Mouse (Mus musculus) MEL (cell line): ENCODE data around the gene Stc2. TPM values are rescaled to one million over a fixed set of nuclear protein-coding genes. Genes with fewer than 3 reads are reported as not detected.
A peak's percentile ranks its signal among the peaks of the same experiment; 100 is the strongest.

Experiments
- DNase-seq: peaks from one replicate; pipeline ENCODE4 v3.0.0; 2011; ENCODE audit warnings: low read depth, low spot score
- H3K27ac ChIP-seq: 2 replicates; pipeline ENCODE4 v1.5.1; 2012; ENCODE audit warnings: low read depth, mild to moderate bottlenecking, control low read depth, low read length, moderate library complexity; ENCODE audit not compliant: control insufficient read depth
- H3K27me3 ChIP-seq, 2 experiments: fragments of 150-350 bp in 1 of 2; sonication (generic) in 1 of 2; 2 replicates each; pipeline ENCODE4 v1.6.1; 2012; ENCODE audit warnings: low read length in 2 of 2, mild to moderate bottlenecking in 2 of 2, improper control_type of control experiment in 1 of 2, moderate library complexity in 1 of 2; ENCODE audit not compliant: insufficient read depth in 2 of 2, control insufficient read depth in 1 of 2
- H3K36me3 ChIP-seq, 2 experiments: 2 replicates each; pipeline ENCODE4 v1.6.1; 2012 to 2014; ENCODE audit warnings: low read length in 2 of 2, improper control_type of control experiment in 1 of 2, inconsistent platforms in 1 of 2, mild to moderate bottlenecking in 1 of 2; ENCODE audit not compliant: insufficient read depth in 2 of 2, control insufficient read depth in 1 of 2
- H3K4me1 ChIP-seq, 2 experiments: fragments of 150-350 bp in 1 of 2; sonication (generic) in 1 of 2; 2 replicates each; pipeline ENCODE4 v1.6.1; 2012; ENCODE audit warnings: low read length in 2 of 2, improper control_type of control experiment in 1 of 2, mild to moderate bottlenecking in 1 of 2; ENCODE audit not compliant: insufficient read depth in 2 of 2, control insufficient read depth in 1 of 2
- H3K4me3 ChIP-seq, 2 experiments: fragments of 150-350 bp in 1 of 2; sonication (generic) in 1 of 2; 2 replicates each; pipeline ENCODE4 v1.5.1; 2012; ENCODE audit warnings: low read depth in 2 of 2, low read length in 2 of 2, mild to moderate bottlenecking in 2 of 2, moderate library complexity in 2 of 2, control low read depth in 1 of 2, improper control_type of control experiment in 1 of 2; ENCODE audit not compliant: control insufficient read depth in 1 of 2, insufficient read depth in 1 of 2
- H3K79me2 ChIP-seq: 2 replicates; pipeline ENCODE4 v1.6.1; 2012; ENCODE audit warnings: mild to moderate bottlenecking, low read length, moderate library complexity; ENCODE audit not compliant: control insufficient read depth, poor library complexity, insufficient read depth
- H3K9ac ChIP-seq: 2 replicates; pipeline ENCODE4 v1.6.1; 2012; ENCODE audit warnings: low read depth, mild to moderate bottlenecking, control low read depth, low read length, moderate library complexity; ENCODE audit not compliant: control insufficient read depth, poor library complexity, severe bottlenecking
- H3K9me3 ChIP-seq: fragments of 150-350 bp; sonication (generic); replicated peaks from 2 replicates; pipeline ENCODE4 v1.6.1; 2012; ENCODE audit warnings: mild to moderate bottlenecking, low read length, improper control_type of control experiment, moderate library complexity; ENCODE audit not compliant: insufficient read depth
- CHD2 ChIP-seq: IDR thresholded peaks from 2 replicates; pipeline ENCODE4 v1.6.1; 2011; ENCODE audit warnings: low read length, improper control_type of control experiment
- E2F4 ChIP-seq: IDR thresholded peaks from 2 replicates; pipeline ENCODE4 v1.6.1; 2011; ENCODE audit warnings: low read depth, low read length, improper control_type of control experiment, borderline replicate concordance
- EP300 ChIP-seq, 2 experiments: IDR thresholded peaks; 2 replicates each; pipeline ENCODE4 v1.6.1; 2011; ENCODE audit warnings: improper control_type of control experiment in 2 of 2, low read length in 2 of 2, low read depth in 1 of 2, mild to moderate bottlenecking in 1 of 2
- GABPA ChIP-seq: IDR thresholded peaks from 2 replicates; pipeline ENCODE4 v1.6.1; 2012; ENCODE audit warnings: low read depth, mild to moderate bottlenecking, inconsistent platforms, low read length, improper control_type of control experiment, moderate library complexity
- HCFC1 ChIP-seq: IDR thresholded peaks from 2 replicates; pipeline ENCODE4 v1.6.1; 2012; ENCODE audit warnings: low read depth, mild to moderate bottlenecking, inconsistent platforms, low read length, improper control_type of control experiment, moderate library complexity
- KAT2A ChIP-seq: conservative IDR thresholded peaks from 2 replicates; pipeline ENCODE4 v1.6.1; 2012; ENCODE audit warnings: low read depth, low read length, improper control_type of control experiment, inconsistent platforms
- MAX ChIP-seq: IDR thresholded peaks from 2 replicates; pipeline ENCODE4 v1.6.1; 2011; ENCODE audit warnings: low read length, improper control_type of control experiment
- MXI1 ChIP-seq: IDR thresholded peaks from 2 replicates; pipeline ENCODE4 v1.6.1; 2011; ENCODE audit warnings: mild to moderate bottlenecking, low read depth, low read length, improper control_type of control experiment
- MYB ChIP-seq: IDR thresholded peaks from 2 replicates; pipeline ENCODE4 v1.6.1; 2011; ENCODE audit warnings: mild to moderate bottlenecking, low read depth, low read length, improper control_type of control experiment
- MYC ChIP-seq: IDR thresholded peaks from 2 replicates; pipeline ENCODE4 v1.6.1; 2011; ENCODE audit warnings: low read depth, mild to moderate bottlenecking, low read length, improper control_type of control experiment, moderate library complexity
- NELFE ChIP-seq: IDR thresholded peaks from 2 replicates; pipeline ENCODE4 v1.6.1; 2011; ENCODE audit warnings: low read depth, low read length, improper control_type of control experiment
- POLR2A ChIP-seq, 2 experiments: IDR thresholded peaks; 2 replicates each; pipeline ENCODE4 v1.6.1; 2011 to 2012; ENCODE audit warnings: low read length in 2 of 2, mild to moderate bottlenecking in 2 of 2, control low read depth in 1 of 2, improper control_type of control experiment in 1 of 2, low read depth in 1 of 2, moderate library complexity in 1 of 2; ENCODE audit not compliant: control insufficient read depth in 1 of 2, insufficient read depth in 1 of 2, poor library complexity in 1 of 2
- POLR2AphosphoS2 ChIP-seq: IDR thresholded peaks from 2 replicates; pipeline ENCODE4 v1.6.1; 2011; ENCODE audit warnings: low read length, improper control_type of control experiment
- POLR2AphosphoS5 ChIP-seq: IDR thresholded peaks from 2 replicates; pipeline ENCODE4 v1.6.1; 2012; ENCODE audit warnings: low read depth, borderline replicate concordance, mild to moderate bottlenecking, inconsistent platforms, low read length, moderate library complexity, mixed read lengths
- RCOR1 ChIP-seq: IDR thresholded peaks from 2 replicates; pipeline ENCODE4 v1.6.1; 2012; ENCODE audit warnings: low read depth, mild to moderate bottlenecking, inconsistent platforms, low read length, improper control_type of control experiment
- SIN3A ChIP-seq: IDR thresholded peaks from 2 replicates; pipeline ENCODE4 v1.6.1; 2012; ENCODE audit warnings: low read length, improper control_type of control experiment, inconsistent platforms
- SMC3 ChIP-seq: IDR thresholded peaks from 2 replicates; pipeline ENCODE4 v1.6.1; 2011; ENCODE audit warnings: low read depth, low read length, improper control_type of control experiment
- TBP ChIP-seq: IDR thresholded peaks from 2 replicates; pipeline ENCODE4 v1.8.0; 2011; ENCODE audit warnings: low read depth, low read length, improper control_type of control experiment
- TCF12 ChIP-seq: IDR thresholded peaks from 2 replicates; pipeline ENCODE4 v1.6.1; 2014; ENCODE audit warnings: low read depth, mild to moderate bottlenecking, inconsistent platforms, low read length, improper control_type of control experiment, moderate library complexity
- USF1 ChIP-seq: IDR thresholded peaks from 2 replicates; pipeline ENCODE4 v1.6.1; 2014; ENCODE audit warnings: low read depth, mild to moderate bottlenecking, inconsistent platforms, low read length, improper control_type of control experiment, moderate library complexity
- ZMIZ1 ChIP-seq: IDR thresholded peaks from 2 replicates; pipeline ENCODE4 v1.6.1; 2012; ENCODE audit warnings: low read depth, mild to moderate bottlenecking, inconsistent platforms, low read length, improper control_type of control experiment, moderate library complexity
- polyA plus RNA-seq, 2 experiments: library from polyadenylated mRNA; stranded (reverse) in 1 of 2; unstranded in 1 of 2; fragments of >175 nt in 1 of 2; fragments of >200 nt in 1 of 2; gene quantifications; 2 replicates each; pipeline versions ENCODE4 v1.2.1 to v1.2.4; 2012; ENCODE audit warnings: low replicate concordance in 2 of 2, low read depth in 1 of 2; ENCODE audit not compliant: insufficient read length in 2 of 2, insufficient read depth in 1 of 2, missing spikeins in 1 of 2
- total RNA-seq: library from RNA; depleted of rRNA; stranded (reverse); fragments of 300-350 nt; gene quantifications from 2 replicates; pipeline ENCODE4 v1.2.3, GENCODE M21; 2012; rRNA removed

Stc2 gene
- 20.3 and 41.1 TPM in 2 replicates for total RNA-seq
- 10 to 100 TPM in 1 of 2 experiments, not detected in 1; 32.5 TPM for polyA plus RNA-seq

GRCm38 (mm10) chr11:31369648-31370286 lies at the start of gene Stc2:
Gene Stc2, minus strand, starts transcription at chr11:31370074.
- DNase-seq = peak; percentile 98
- Histone ChIP-seq H3K79me2 (peaks cover 31% of the 10 kb centered on the region), H3K36me3 (peaks cover 26 to 31% of the 10 kb centered on the region in 2 experiments), H3K9me3 (no peaks in the 10 kb centered on the region), H3K27me3 (no peaks in the 10 kb centered on the region), H3K4me3 (peak within 1 kb of the TSS; percentile 78 to 87), H3K4me1 (peaks cover 24 to 38% of the 10 kb centered on the region in 2 experiments), H3K27ac (peak within 1 kb of the TSS; percentile 72), H3K9ac (peak within 1 kb of the TSS; percentile 91)
- TF ChIP-seq MYC (peak; percentile 12), POLR2AphosphoS5 (no peak), MXI1 (peak; percentile 72), TCF12 (peak; percentile 64), ZMIZ1 (peak; percentile 95), USF1 (peak; percentile 89), CHD2 (0 out of 2 replicates have a peak, but pooled peaks have one; percentile 19), SMC3 (no peak), E2F4 (no peak), POLR2A (IDR thresholded peaks at IDR 0.05; ENCODE audit: control insufficient read depth in 1 of 2, insufficient read depth in 1 of 2, low read depth in 1 of 2, low read length in 2 of 2, poor library complexity in 1 of 2) (peak; percentile 53 to 90; a peak in 3 of 4 replicates), POLR2AphosphoS2 (peak; percentile 77), NELFE (peak; percentile 82), HCFC1 (peak; percentile 62; the same call in 1 of the 2 replicates), EP300 (IDR thresholded peaks at IDR 0.05; ENCODE audit: low read depth in 1 of 2, low read length in 2 of 2) (peak in 1 of 2 experiments; percentile 56; a peak in 1 of 4 replicates), RCOR1 (no peak; the same call in 1 of the 2 replicates), MAX (peak; percentile 66), TBP (peak; percentile 92), SIN3A (peak; percentile 64)

- H3K27me3 ChIP-seq = no peaks in the 10 kb centered on the region
- no peaks in the 10 kb centered on the region for H3K36me3 ChIP-seq
- H3K27ac ChIP-seq = no peak overlapping the region
- DNase-seq = no peak
- H3K79me2 ChIP-seq = no peaks in the 10 kb centered on the region
- H3K9me3 ChIP-seq = no peaks in the 10 kb centered on the region
- TF ChIP-seq EP300 (IDR thresholded peaks at IDR 0.05; ENCODE audit: low read depth in 1 of 2, low read length in 2 of 2) = no peak
- TF ChIP-seq GABPA = no peak
- TF ChIP-seq KAT2A = no peak
- TF ChIP-seq SIN3A = no peak
- TF ChIP-seq MYB = no peak
- TF ChIP-seq ZMIZ1 = no peak
- H3K9ac ChIP-seq = no peak overlapping the region
- no peaks in the 10 kb centered on the region for H3K4me1 ChIP-seq
- no peak overlapping the region for H3K4me3 ChIP-seq
Measured at GRCm38 (mm10) chr11:31417071-31417470, 47.2 kb upstream of the Stc2 start.
